22 mouse cellular contexts compared by ENCODE assay signal in genomic region chr2:41228194-41228847, GRCm38 (mm10).
DNase-seq lines count a peak whose midpoint lies in the region; ATAC-seq lines count a peak whose summit lies in the region.
"Had no signal": no experiment of that assay in that cellular context is flagged by ENCODE, and none has a peak within 500 bp of the region (broad histone marks: within the 10 kb centered on the region; RNA-seq: fewer than 3 reads in every experiment).

No protein-coding gene starts in this region.

- no peaks in the 10 kb centered on the region for H3K36me3 ChIP-seq in forebrain, embryonic 11.5 days (ENCODE audit: control insufficient read depth, insufficient read depth, low read length)
- H3K36me3 ChIP-seq in hindbrain, embryonic 13.5 days, result no peaks in the 10 kb centered on the region
- no peaks in the 10 kb centered on the region for H3K36me3 ChIP-seq in midbrain, embryonic 15.5 days (replicated peaks)
- no peaks in the 10 kb centered on the region for H3K36me3 ChIP-seq in heart, embryonic 12.5 days
- H3K36me3 ChIP-seq: embryonic facial prominence, embryonic 10.5 days; heart, embryonic 10.5 days had no signal

- WGBS in forebrain, embryonic 11.5 days, result 56% methylated on average over 3 of the region's 3 CpGs
- 54% methylated on average over 3 of the region's 3 CpGs for WGBS in hindbrain, embryonic 13.5 days
- WGBS in midbrain, embryonic 15.5 days, result 46% methylated on average over 3 of the region's 3 CpGs
- 74% methylated on average over 3 of the region's 3 CpGs for WGBS in heart, embryonic 12.5 days

- no peak overlapping the region for H3K4me2 ChIP-seq in forebrain, embryonic 11.5 days (ENCODE audit: low read depth, low read length, severe bottlenecking)
- H3K4me2 ChIP-seq in hindbrain, embryonic 13.5 days, result no peak overlapping the region
- H3K4me2 ChIP-seq in midbrain, embryonic 15.5 days, result no peak overlapping the region
- H3K4me2 ChIP-seq in heart, embryonic 12.5 days, result no peak overlapping the region
- H3K4me2 ChIP-seq: lung, embryonic 14.5 days had no signal

- DNase-seq in embryo, embryonic 10.5 days (ENCODE audit: low spot score), result peak; percentile 5
- DNase-seq in embryo, embryonic 10 days (ENCODE audit: low spot score), result no peak
- peak; percentile 51 for DNase-seq in forebrain, embryonic 11.5 days (ENCODE audit: low spot score)
- no peak for DNase-seq in Muller cell, postnatal 12 days (ENCODE audit: inconsistent ontology term)
- DNase-seq in left cerebral cortex, postnatal 10 days (ENCODE audit: extremely low spot score in 1 of 2, low spot score in 2 of 2), result no peak
- DNase-seq: adrenal gland, adult 2 months; cerebellum, adult 9-10 months; gastrocnemius, postnatal 14 days; heart, postnatal 14 days; left cerebral cortex, postnatal 4 days; lung, embryonic 14.5 days; spleen, adult 18-20 months; thymus, adult 18-20 months had no signal

- peak; percentile 77 for ATAC-seq in forebrain, embryonic 11.5 days (replicated peaks; ENCODE audit: low FRiP score)
- peak; percentile 87 for ATAC-seq in hindbrain, embryonic 13.5 days (ENCODE audit: low FRiP score)
- peak; percentile 77; the same call in 1 of the 2 replicates for ATAC-seq in midbrain, embryonic 15.5 days (replicated peaks)
- no peak for ATAC-seq in heart, embryonic 12.5 days (ENCODE audit: insufficient number of reproducible peaks, low FRiP score)
- ATAC-seq: intestine, embryonic 16.5 days had no signal

- intact Hi-C loops in left cerebral cortex, postnatal 10 days (cut with DNase I), result no loop called here

- no peaks in the 10 kb centered on the region for H3K4me1 ChIP-seq in forebrain, embryonic 11.5 days (replicated peaks; ENCODE audit: control insufficient read depth, insufficient read depth, low read length)
- no peaks in the 10 kb centered on the region for H3K4me1 ChIP-seq in hindbrain, embryonic 13.5 days (replicated peaks)
- H3K4me1 ChIP-seq in midbrain, embryonic 15.5 days, result no peaks in the 10 kb centered on the region
- no peaks in the 10 kb centered on the region for H3K4me1 ChIP-seq in heart, embryonic 12.5 days (replicated peaks)
- H3K4me1 ChIP-seq: embryonic facial prominence, embryonic 10.5 days; heart, embryonic 10.5 days had no signal

- H3K27ac ChIP-seq in forebrain, embryonic 11.5 days (ENCODE audit: low read depth, low read length), result no peak overlapping the region
- H3K27ac ChIP-seq in hindbrain, embryonic 13.5 days, result no peak overlapping the region
- H3K27ac ChIP-seq in midbrain, embryonic 15.5 days, result no peak overlapping the region
- H3K27ac ChIP-seq in heart, embryonic 12.5 days (ENCODE audit: poor library complexity, severe bottlenecking), result no peak overlapping the region
- H3K27ac ChIP-seq: embryonic facial prominence, embryonic 10.5 days; heart, embryonic 10.5 days; kidney, postnatal 0 days; layer of hippocampus, adult 2 months; macrophage had no signal

- no peaks in the 10 kb centered on the region for H3K9me3 ChIP-seq in forebrain, embryonic 11.5 days (ENCODE audit: control insufficient read depth, low read length)
- H3K9me3 ChIP-seq in hindbrain, embryonic 13.5 days, result no peaks in the 10 kb centered on the region
- no peaks in the 10 kb centered on the region for H3K9me3 ChIP-seq in midbrain, embryonic 15.5 days
- H3K9me3 ChIP-seq in heart, embryonic 12.5 days (replicated peaks), result no peaks in the 10 kb centered on the region
- H3K9me3 ChIP-seq: embryonic facial prominence, embryonic 10.5 days; heart, embryonic 10.5 days had no signal

- no peak overlapping the region for H3K4me3 ChIP-seq in forebrain, embryonic 11.5 days (ENCODE audit: low read depth, low read length)
- H3K4me3 ChIP-seq in hindbrain, embryonic 13.5 days, result no peak overlapping the region
- no peak overlapping the region for H3K4me3 ChIP-seq in midbrain, embryonic 15.5 days
- H3K4me3 ChIP-seq in heart, embryonic 12.5 days, result no peak overlapping the region
- H3K4me3 ChIP-seq: embryonic facial prominence, embryonic 10.5 days; heart, embryonic 10.5 days; layer of hippocampus, adult 2 months had no signal

- H3K27me3 ChIP-seq in forebrain, embryonic 11.5 days (ENCODE audit: control insufficient read depth, insufficient read depth, low read length), result no peaks in the 10 kb centered on the region
- H3K27me3 ChIP-seq in hindbrain, embryonic 13.5 days, result no peaks in the 10 kb centered on the region
- H3K27me3 ChIP-seq in midbrain, embryonic 15.5 days (replicated peaks), result no peaks in the 10 kb centered on the region
- H3K27me3 ChIP-seq in heart, embryonic 12.5 days (replicated peaks), result no peaks in the 10 kb centered on the region

- H3K9ac ChIP-seq in forebrain, embryonic 11.5 days (ENCODE audit: low read length), result no peak overlapping the region
- H3K9ac ChIP-seq in hindbrain, embryonic 13.5 days, result no peak overlapping the region
- H3K9ac ChIP-seq in midbrain, embryonic 15.5 days, result no peak overlapping the region
- no peak overlapping the region for H3K9ac ChIP-seq in heart, embryonic 12.5 days
- H3K9ac ChIP-seq: lung, embryonic 14.5 days had no signal

Comparison
In these comparisons a context has a peak if more than half of its experiments do, and no peak if none do; other contexts are left out.
1. DNase-seq: peak in embryo, embryonic 10.5 days (single experiment) and forebrain, embryonic 11.5 days (single experiment); none in embryo, embryonic 10 days (single experiment), Muller cell, postnatal 12 days (single experiment) and left cerebral cortex, postnatal 10 days (0 of 2).